Mouse (Mus musculus): ENCODE results near the gene Ttc30a1. TPM values are rescaled to one million over a fixed set of nuclear protein-coding genes. Genes with fewer than 3 reads are reported as not detected.

The Ttc30a1 gene
- 3.0 and 3.5 TPM in 2 replicates for polyA plus RNA-seq (2012; rRNA removed)

DNA sequence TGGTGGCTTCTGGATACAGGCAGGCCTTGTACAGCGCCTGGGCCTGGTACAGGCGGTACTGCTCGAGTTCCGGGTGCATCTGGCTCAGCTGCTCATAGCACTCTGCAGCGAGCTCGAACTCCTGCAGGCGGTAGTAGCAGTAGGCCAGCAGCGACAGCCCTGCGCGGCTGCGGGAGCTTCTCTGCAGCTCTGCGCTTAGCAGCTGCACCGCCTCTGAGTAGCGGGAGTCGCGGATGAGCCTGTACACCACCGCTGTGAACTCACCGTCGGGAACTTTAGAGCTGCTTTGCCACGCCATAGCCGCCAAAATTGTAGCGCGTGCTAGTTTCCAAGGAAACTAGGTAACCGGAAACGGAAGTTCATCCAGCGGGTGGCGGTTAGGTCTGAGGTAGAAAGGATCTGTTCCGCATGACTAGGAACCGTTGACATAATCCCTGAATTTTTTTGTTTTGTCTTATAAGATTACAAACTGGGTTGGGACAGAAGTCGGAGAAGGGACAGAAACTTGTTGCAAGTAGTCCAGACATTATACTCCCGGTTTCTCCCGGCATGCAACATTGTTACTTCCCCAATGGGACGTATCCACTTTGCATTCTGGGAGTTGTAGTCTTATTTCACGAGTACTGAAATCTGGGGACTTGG, at the start of gene Ttc30a1:
TSS of gene Ttc30a1 (minus strand) at position 528 of the 642 bp plus-strand sequence.
- DNase-seq (ENCODE audit: low spot score) = peak; percentile 46

DNA sequence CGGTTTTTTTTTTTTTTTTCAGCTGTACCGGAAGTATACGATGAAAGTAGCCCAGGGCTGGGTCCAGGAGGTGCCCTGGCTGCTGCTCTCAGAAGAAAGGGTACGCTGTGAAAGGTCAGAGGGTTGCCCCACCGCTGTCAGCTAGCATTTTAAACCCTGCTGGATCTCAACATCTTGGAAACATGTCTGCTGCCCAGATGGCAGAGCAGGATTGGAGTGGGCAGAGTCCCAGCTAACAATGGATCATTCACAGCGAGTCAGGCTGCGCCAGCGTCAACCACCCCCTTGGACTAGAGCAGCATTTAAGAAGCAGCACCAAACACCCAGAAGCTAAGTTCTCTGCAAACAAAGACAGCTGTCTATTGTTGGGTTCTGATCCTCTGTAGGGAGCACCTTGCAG, 48.3 kb upstream of the Ttc30a1 start:
- no peak for DNase-seq (ENCODE audit: low spot score)

DNA sequence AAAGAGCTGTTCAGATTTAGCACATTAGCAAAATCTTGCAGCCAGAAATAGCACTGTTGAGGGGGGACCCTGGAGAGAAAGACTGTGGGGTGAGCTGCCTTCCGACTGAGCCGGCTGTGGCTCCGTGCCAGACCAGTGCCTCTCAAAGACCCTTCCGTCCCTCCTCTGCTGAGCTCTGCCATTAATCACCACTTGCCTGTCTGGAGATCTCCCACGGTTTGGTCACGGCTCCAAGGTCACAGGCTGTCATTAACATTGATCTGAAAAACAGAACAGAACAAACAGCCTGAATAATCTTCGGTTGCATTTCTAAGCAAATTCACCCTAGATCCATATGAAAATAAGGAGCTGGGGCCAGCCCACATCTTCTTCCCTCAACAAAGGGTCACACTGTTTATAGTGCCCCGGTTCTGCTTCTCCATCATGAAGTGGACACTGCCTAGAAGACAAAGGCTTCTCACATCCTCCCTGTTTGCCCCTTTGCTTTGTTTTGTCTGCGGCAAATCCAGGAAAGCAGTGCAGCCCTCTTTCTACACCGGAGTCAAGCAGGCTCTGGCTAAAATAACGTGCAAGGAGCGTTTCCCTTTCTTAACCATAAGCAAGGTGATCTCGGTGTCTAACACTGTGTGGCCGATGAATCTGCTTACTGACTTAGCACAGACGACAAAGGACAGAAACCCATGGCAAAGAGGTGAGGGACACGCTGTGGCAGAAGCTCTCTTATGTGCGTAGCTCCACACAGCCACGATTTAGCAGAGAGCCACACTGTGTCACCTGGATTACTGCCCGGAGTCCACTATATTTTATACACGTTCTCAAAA, 47.5 kb upstream of the Ttc30a1 start:
- DNase-seq (ENCODE audit: low spot score) = no peak

DNA sequence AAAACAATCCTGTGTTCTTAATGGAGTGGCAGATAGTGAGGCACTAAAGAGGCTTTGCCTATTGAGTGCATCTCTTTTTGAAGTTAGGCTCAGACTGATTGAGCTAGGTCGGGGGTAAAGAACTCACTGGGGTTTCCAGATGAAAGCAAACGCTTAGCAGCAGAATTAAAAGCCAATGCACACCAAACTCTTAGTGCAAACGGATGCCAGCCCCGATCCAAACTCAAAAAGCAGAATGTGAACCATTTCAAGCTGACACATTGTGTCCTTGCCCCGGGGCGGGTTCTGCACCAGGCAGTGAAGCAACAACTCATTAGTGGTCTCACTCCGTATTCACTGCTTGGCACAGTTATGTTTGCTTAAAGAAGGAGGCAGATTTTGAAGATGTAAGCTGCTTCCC, 35.1 kb upstream of the Ttc30a1 start:
- DNase-seq (ENCODE audit: low spot score) = no peak

DNA sequence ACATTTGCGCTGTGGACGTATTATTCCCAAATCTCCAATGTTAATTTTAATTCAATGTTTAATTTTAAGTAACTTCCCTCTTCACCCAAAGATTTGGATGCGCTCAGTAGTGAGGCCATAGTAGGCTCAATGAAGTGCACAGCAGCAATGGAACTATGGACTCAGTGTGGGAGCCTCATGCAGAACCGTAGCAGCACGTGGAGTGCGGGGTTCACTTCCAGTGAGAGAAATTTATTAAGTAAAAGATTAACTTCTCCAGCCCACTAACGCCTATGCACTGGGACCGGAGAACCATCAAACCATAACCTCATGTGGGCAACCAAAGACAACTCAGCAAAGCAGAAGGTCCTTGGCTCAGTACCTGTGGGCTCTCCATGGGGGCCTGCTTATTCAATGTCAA, 34.4 kb upstream of the Ttc30a1 start:
- DNase-seq (ENCODE audit: low spot score) = no peak

DNA sequence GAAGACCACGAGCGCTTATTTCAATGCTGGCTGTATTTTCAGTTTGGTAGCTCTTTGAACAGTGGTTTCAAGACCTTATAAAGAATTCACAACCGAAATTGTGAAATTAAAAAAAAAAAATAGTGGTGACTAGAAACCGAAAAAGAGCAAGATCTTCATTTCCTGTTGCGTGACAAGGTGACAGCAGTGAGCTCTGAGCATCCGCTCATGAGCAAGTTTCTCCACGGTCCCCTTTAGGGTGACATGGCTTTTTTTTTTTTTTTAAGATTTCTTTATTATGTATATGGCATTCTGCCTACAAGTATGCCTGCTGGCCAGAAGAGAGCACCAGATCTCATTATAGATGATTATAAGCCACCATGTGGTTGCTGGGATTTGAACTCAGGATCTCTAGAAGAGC, 33.7 kb upstream of the Ttc30a1 start:
- no peak for DNase-seq (ENCODE audit: low spot score)

DNA sequence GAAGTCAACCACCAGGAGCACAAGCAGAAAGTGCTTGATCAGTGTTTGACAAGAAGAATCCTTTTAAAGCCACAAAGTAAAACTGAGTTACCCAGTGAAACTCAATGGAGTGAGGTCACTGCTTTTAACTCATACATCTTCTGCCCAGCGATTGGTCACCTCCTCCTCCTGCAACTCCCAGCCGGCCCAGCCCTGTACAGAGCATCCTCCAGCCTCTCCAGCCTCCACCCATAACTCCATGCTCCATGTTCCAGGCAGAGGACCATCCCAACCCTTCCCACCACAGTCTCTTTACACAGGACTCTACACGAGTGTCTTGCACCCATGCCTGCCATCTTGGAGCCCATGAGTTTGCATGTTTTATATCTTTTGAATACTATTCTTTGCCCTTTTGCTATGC, 32.9 kb upstream of the Ttc30a1 start:
- no peak for DNase-seq (ENCODE audit: low spot score)

DNA sequence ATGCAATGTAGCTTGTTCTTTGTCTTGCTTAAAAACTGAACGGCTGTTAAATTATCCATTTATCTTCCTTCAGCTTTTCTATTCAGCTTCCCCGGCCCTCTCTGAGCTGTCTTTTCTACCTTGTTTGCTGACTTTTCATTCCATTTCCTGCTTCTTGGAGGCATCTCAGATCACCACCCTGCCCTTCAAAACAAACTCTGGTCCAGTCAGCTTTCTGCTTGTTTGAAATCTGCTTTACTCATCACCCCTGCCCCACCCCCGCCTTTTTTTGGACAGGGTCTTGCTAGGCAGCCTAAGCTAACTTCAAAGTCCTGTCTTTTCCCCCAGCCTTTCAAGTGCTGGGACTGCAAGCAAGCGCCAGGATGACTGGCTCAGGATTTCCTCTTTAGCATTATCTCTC, 24.4 kb upstream of the Ttc30a1 start:
- DNase-seq (ENCODE audit: low spot score) = no peak

DNA sequence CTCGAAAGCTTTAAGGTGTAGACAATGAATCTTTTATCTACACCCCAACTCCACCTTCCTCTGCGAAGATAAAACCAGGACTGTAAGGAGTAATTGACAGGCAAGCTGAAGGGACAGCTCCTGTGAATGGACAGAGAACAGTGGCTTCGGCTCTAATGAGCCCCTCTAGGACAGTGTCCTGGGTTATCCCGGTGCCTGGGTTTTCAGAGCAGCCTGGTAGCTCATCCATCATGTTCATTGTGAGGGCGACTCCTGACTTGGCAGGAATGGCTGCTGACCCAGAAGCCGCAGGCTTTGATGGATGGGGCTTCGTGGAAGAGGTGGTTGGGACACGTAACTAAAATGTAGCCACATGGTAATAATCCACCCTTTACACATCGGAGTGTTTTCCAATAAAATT, 21.1 kb upstream of the Ttc30a1 start:
- DNase-seq (ENCODE audit: low spot score) = no peak

DNA sequence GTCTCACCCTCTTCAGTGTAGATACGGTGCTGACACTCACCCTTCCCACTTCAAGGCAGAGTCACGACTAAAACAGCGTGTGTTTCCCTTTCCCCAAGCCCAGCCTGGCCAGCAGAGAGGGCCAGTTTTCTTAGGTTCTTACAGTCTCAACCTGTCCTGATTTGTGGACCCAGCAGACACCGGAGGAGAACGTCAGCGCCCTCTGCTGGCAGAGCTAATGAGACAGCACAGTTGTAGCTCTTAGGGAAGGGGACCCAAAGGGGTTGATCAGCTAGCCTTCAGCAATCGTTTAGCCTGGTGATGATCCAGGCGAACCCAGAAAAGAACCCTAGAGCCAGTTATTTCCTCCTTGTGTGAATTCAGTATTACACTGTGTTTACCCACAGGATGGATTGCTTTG, 19.6 kb upstream of the Ttc30a1 start:
- DNase-seq (ENCODE audit: low spot score) = peak; percentile 61

DNA sequence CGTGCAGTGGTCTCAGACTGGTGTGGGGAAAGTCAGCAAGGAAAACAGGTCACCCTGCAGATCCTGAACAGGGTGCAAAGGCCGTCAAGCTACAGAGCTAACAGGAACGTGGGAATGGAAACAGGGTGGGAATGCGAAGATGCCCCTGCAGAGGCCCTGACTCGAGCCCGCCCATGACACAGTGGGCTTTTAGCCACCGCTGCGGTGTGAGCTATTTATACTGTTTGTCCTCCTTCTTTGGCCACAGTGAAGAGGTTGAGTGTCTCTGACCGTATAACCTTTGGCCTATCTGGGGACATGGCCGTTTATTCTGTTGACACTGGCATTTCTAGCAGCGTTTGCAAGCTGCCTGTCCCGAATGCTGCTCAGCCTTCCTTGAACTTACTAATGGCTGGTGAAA, 17.9 kb upstream of the Ttc30a1 start:
- no peak for DNase-seq (ENCODE audit: low spot score)

DNA sequence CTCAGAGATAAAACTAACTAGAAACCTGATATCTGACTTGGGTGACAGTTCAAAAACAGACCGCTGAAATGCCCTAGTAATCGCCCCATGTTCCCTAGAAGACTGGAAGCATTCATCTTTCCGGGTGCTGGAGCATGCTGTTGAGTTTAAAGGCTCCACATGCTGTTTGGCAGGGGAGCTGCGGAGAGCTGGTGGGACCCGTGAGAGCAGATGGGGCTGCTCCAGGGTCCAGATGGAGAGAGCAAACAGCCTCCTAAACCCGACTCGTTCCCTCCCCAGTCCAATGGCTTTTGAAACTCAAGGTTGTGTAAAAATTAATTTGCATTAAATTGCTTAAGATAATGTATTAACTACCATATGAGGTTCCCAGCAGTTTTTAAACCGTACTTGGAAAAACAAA, 16.9 kb upstream of the Ttc30a1 start:
- no peak for DNase-seq (ENCODE audit: low spot score)

DNA sequence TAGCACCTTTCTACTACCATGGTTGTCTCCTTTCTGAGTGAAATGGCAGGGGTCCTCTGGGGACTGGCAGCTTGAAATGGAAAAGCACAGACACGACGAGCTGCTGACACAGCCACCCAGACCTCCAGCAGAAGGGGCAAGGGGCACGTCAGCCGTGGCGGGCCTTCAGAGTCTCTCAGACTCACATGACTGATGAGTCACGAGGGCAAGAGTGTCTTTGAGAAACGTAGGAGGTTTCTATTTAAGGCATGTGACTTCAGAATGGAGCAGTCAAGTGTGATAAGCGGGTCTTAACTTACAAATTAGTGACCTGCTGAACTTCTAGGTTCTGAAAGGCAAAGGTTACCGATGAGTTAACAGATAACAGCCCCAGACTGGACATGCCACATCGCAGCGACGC, 16.0 kb upstream of the Ttc30a1 start:
- no peak for DNase-seq (ENCODE audit: low spot score)

DNA sequence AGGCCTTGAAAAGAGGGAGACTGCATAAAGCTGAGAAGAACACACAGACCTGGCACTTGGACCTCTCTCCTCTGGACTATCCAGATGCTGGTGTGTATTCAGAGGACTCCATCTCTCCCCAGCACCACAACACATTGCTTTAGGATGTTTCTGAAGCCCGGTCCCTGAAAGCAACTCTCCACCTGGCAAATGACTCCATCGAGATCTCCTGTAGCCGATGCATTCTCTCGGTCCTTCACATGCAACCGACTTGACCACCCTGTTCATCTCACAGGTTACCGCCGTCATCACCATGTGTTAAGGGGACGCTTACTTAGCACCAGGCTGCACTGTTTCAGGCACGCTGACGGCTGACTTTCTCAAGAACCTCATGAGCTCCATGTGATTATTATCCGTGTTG, 13.1 kb upstream of the Ttc30a1 start:
- DNase-seq (ENCODE audit: low spot score) = no peak

DNA sequence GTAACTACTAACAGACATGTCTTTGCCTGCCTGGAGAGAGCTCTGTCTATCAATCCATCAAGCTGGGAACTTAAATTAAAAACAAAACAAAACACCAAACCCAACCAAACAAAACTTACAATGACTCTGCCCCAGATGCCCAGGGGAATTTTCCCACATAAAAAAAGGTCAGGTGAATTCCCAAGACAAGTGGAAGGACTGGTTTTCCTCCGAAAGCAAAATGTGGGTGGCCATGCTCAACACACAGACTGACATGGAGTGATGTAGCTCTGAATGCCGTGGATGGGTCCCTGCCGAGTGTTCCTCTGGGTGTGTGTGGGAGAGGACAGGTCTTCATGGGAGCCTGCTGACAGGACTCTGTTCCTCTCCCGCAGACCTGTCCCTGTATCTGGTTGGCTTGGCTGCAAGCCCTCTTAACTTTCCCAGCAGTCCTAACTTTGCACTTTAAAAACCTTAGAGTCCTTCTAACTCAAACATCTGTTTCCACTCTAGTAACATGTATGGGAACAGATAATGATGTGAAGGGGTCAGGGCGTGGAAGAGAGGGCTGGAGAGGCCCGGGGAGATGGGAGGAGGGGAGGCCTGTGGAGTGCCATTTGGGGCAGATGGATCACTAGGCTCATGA, 9.9 kb upstream of the Ttc30a1 start:
- DNase-seq (ENCODE audit: low spot score) = no peak

DNA sequence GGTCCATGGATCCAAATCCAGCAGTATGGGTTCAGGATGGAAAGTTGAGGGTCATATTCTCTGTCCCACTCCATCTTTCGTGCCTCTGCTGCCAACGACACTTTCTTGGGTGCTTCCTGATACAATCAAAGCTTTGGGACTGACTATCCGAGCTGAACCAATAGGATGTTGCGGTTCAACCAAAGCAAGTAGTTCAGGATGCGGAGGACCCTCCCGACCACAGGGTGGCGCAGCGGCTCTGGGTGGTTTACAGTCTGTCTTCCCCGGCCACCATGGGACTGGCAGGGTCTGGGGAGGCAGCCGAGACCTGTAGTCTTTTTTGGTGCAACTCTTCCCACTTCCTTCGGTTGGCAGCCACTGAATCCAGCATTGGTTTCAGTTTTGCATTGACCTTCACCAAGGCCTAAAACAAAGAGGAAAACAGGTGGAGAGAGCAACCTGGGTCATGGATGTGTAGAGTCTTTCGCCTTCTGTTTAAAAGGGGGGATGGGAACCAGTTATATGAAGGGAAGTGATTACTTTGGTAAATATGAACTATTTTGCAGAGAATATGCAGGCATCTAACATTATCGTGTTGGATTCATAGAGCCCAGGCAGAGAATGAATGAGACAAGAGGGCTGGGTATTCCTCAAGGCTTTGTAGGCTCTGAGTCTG, 9.2 kb upstream of the Ttc30a1 start:
- DNase-seq (ENCODE audit: low spot score) = peak; percentile 27

DNA sequence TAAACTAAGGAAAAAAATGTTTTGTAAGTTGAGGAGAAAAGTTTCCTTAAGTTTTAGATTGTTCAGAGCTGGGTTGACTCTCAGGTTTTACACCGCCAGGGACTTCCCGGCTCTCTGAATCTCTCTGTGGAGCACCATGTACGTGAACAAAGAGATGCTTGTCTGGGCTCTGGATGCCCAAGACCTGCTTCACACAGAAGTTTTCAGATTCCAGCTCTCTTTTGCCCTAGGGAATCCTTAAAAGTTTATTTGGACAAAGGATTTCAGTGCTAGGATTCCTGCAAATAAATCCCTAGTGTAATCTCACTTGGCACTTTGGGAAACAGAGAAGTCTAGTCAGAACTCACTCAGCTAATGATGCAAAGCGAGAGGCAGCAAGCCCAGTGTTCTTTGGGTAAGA, 7.9 kb upstream of the Ttc30a1 start:
- no peak for DNase-seq (ENCODE audit: low spot score)

DNA sequence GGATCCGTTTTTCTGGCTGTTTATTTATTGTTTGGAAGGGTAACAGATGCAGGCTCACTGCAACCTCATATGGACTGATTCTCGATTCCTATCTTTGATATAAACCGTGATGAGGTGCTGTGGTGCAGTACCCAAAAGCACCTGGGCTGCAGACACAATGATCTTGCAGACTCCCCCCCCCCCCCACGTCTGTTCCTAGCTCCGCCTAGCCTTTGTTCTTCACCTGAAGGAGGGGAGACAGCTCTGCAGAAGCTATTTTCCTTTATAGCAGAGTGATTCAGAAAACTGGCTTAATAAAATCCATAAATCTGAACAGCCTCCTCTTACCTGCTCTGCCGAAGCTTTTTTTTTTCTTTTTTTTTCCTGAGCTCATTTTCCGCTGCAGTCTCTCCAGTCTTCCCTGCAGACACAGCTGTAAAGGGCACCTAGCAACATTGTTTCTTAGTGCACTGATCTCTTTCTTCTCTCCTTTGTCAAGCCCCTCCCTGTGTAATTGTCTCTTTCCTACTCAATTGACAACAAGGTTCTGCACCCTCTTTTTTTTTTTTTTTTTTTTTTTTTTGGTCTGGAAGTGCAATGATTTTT, 7.1 kb upstream of the Ttc30a1 start:
- no peak for DNase-seq (ENCODE audit: low spot score)

DNA sequence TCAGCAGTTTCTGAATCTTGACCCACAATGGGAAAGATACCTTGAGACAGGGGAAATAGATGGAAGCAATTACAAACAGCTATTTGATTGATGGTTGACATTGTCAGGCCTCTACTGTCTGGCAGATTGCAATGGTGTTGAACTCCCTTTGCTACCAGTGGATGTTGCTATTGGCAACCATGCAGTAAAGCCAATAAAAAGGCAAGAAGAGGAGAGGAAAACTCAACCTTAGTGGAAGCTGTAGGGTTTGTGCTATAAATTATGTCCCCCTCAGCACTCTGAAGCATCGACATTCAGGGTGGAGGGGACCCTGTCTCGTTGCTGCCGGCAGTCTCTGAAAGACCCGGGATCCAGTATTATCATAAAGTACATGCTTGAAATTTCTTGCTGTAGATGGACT, 6.6 kb upstream of the Ttc30a1 start:
- no peak for DNase-seq (ENCODE audit: low spot score)

DNA sequence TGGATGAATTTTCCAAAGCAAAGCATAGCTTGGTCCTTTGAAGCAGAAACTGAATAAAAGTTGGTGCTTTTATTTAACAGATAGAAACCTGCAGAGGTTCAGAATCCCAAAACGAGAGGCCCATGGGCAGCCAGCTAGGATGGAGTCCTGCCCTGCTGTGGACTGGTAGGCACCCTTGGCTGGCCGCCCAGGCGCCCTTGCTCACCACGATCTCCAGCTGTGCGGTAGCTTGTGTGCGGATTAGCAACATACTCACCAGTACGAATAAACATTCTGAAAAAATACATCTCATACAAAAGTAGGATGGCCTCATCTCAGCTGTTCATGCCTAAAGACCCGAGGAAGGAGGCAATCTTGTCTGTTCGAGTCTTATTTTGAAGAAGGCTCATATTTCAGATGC, 6.0 kb upstream of the Ttc30a1 start:
- DNase-seq (ENCODE audit: low spot score) = no peak

DNA sequence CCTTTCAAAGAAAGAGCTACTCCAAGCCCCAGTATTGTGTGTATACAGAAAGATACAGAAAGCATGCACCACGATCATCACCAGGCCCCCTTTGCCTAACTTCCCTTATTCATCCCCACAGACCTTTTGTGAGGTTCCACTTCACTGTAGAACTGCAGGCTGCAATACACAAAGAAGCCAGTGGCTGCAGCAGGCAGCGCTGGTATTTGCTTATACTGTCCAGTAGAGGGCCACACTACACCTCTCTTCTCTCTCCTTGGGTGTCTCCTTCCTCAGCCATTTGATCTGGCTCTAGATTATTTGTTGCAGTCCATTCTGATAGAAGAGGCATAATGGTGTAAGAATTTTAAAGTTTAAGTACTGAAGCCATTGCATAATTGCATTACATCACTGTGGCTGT, 3.4 kb upstream of the Ttc30a1 start:
- no peak for DNase-seq (ENCODE audit: low spot score)

DNA sequence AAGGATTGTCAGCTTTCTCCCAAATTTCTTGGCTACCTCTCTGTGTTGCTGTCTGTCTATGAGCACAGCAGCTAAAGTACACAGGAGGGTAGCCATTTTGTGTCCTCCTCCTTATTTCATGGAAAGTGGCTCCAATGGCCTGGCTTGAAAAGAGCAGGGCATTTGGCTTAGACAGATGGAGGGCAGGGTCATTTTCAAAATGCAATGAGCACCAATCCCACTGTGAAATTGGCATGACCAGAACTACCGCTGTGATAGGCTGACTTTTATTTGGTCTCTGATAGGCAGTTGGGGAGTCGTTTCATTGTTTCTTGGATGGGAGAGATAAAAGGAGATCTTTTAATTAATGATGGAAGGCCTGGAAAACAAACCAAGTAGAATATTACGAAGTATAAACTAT, 2.1 kb upstream of the Ttc30a1 start:
- DNase-seq (ENCODE audit: low spot score) = no peak
